Mouse (Mus musculus) G1E (cell line): ENCODE measurements around the gene Eml1.

Source experiments
- CTCF ChIP-seq: IDR thresholded peaks from 2 replicates; pipeline ENCODE4 v1.5.1; 2012; ENCODE audit warnings: low read depth, low read length, inconsistent platforms, mixed read lengths
- GATA1 ChIP-seq: IDR thresholded peaks from 2 replicates; pipeline ENCODE4 v1.6.1; 2012; ENCODE audit warnings: borderline replicate concordance, low read length, inconsistent platforms, mixed read lengths
- GATA2 ChIP-seq: IDR thresholded peaks from 2 replicates; pipeline ENCODE4 v1.6.1; 2012; ENCODE audit warnings: low read depth, low read length, inconsistent platforms, borderline replicate concordance

- TF ChIP-seq CTCF (no peak), GATA2 (no peak), GATA1 (no peak)
Measured at GRCm38 (mm10) chr12:108433030-108433429, 62.3 kb downstream of the Eml1 start.
